Comparison of ENCODE assay signal across 19 mouse cellular contexts in the genomic region with DNA sequence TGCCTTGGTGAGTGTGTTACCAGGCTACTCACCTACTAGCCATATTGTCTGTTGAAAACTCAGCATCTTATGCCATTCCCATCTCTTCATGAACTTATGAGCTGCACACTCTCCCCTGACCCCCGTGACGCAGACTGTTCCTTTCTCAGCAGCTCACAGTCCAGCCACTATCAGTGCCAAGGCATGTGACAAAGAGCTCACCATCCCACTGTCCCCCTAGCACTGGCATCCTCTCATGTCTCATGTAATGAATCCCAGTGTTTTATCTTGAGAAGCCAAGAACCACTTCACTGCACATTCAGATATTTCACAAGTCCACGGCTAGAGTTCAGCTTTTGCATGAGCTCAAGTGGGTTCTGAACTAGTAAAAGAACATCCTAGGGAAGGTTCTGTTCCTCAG.
DNase-seq lines count a peak whose midpoint lies in the region; TF ChIP-seq lines count a peak whose summit lies in the region.
"Had no signal": no experiment of that assay in that cellular context is flagged by ENCODE, and none has a peak within 500 bp of the region (broad histone marks: within the 10 kb centered on the region; RNA-seq: fewer than 3 reads in every experiment).

No protein-coding gene starts in this region.

- no peak overlapping the region; the same call in 1 of the 2 replicates for H3K27ac ChIP-seq in heart, adult 2 months
- H3K27ac ChIP-seq: embryonic facial prominence, embryonic 13.5 days; embryonic facial prominence, embryonic 15.5 days; forebrain, embryonic 10.5 days; forebrain, embryonic 12.5 days had no signal

- H3K27me3 ChIP-seq in heart, adult 2 months (ENCODE audit: control insufficient read depth, insufficient read depth, low read length) = no peaks in the 10 kb centered on the region
- H3K27me3 ChIP-seq: embryonic facial prominence, embryonic 13.5 days; embryonic facial prominence, embryonic 15.5 days; forebrain, embryonic 12.5 days had no signal

- H3K79me2 ChIP-seq in heart, adult 2 months (replicated peaks; ENCODE audit: control insufficient read depth, insufficient read depth, low read length) = no peaks in the 10 kb centered on the region; the same call in 1 of the 2 replicates

- DNase-seq in heart, adult 2 months = peak; percentile 21 to 35
- DNase-seq in heart, postnatal 14 days = no peak
- peak; percentile 25 for DNase-seq in lung, postnatal 10 days
- no peak for DNase-seq in lung, postnatal 4 days
- DNase-seq: adrenal gland, adult 2 months; adrenal gland, postnatal 10 days; adrenal gland, postnatal 25 days; cerebellum, adult 11 months; cerebellum, adult 18-20 months; cerebellum, adult 8-10 months; cerebellum, adult 9-11 months; cerebellum, postnatal 14 days; cerebellum, postnatal 36 days; embryo, embryonic 11 days had no signal

- TF ChIP-seq POLR2A in heart, adult 2 months (IDR thresholded peaks at IDR 0.05; ENCODE audit: insufficient read depth, low read depth, low read length) = no peak

- peaks cover 26% of the 10 kb centered on the region for H3K4me1 ChIP-seq in heart, adult 2 months (ENCODE audit: control insufficient read depth, insufficient read depth, low read length)
- H3K4me1 ChIP-seq: forebrain, embryonic 12.5 days had no signal

- peaks cover 16% of the 10 kb centered on the region for H3K36me3 ChIP-seq in heart, adult 2 months (ENCODE audit: control insufficient read depth, insufficient read depth, low read length)
- H3K36me3 ChIP-seq: embryonic facial prominence, embryonic 13.5 days; embryonic facial prominence, embryonic 15.5 days; forebrain, embryonic 10.5 days; forebrain, embryonic 12.5 days had no signal

- TF ChIP-seq CTCF in heart, adult 2 months (IDR thresholded peaks at IDR 0.05) = no peak

- peak; percentile 94 for TF ChIP-seq EP300 in heart, adult 2 months (IDR thresholded peaks at IDR 0.05; ENCODE audit: insufficient read depth, low read depth, low read length)

- 72% methylated on average over 3 of the region's 3 CpGs for WGBS in heart, adult 2 months

- intact Hi-C loops in heart, adult 2 months (cut with DNase I) = no loop called here
- intact Hi-C loops in heart, postnatal 14 days (cut with DNase I) = no loop called here

- no peak overlapping the region for H3K4me3 ChIP-seq in heart, adult 2 months
- H3K4me3 ChIP-seq: embryonic facial prominence, embryonic 13.5 days; embryonic facial prominence, embryonic 15.5 days; erythroblast, embryonic 14.5 days; forebrain, embryonic 10.5 days; forebrain, embryonic 12.5 days had no signal

- H3K9ac ChIP-seq in heart, adult 2 months (ENCODE audit: low read depth, low read length) = no peak overlapping the region
- H3K9ac ChIP-seq: embryonic facial prominence, embryonic 13.5 days; embryonic facial prominence, embryonic 15.5 days; forebrain, embryonic 12.5 days had no signal

Comparison
In these comparisons a context has a peak if more than half of its experiments do, and no peak if none do; other contexts are left out.
1. DNase-seq: peak in heart, adult 2 months (2 of 2) and lung, postnatal 10 days (single experiment); none in heart, postnatal 14 days (0 of 2) and lung, postnatal 4 days (0 of 2).